Mouse (Mus musculus) kidney, postnatal 10 days (tissue): ENCODE data around the gene Iqub.

Experiments
- DNase-seq: peaks from one replicate; pipeline ENCODE4 v3.0.0; 2021; ENCODE audit warnings: mixed read lengths

The Iqub gene

GRCm38 (mm10) chr6:24514552-24515284 lies at the start of gene Iqub:
Gene Iqub, minus strand, starts transcription at chr6:24515067.
- peak; percentile 72 for DNase-seq

GRCm38 (mm10) chr6:24564081-24564480 lies 49.2 kb upstream of the Iqub start:
- no peak for DNase-seq

GRCm38 (mm10) chr6:24555488-24555887 lies 40.6 kb upstream of the Iqub start:
- DNase-seq: no peak

DNA sequence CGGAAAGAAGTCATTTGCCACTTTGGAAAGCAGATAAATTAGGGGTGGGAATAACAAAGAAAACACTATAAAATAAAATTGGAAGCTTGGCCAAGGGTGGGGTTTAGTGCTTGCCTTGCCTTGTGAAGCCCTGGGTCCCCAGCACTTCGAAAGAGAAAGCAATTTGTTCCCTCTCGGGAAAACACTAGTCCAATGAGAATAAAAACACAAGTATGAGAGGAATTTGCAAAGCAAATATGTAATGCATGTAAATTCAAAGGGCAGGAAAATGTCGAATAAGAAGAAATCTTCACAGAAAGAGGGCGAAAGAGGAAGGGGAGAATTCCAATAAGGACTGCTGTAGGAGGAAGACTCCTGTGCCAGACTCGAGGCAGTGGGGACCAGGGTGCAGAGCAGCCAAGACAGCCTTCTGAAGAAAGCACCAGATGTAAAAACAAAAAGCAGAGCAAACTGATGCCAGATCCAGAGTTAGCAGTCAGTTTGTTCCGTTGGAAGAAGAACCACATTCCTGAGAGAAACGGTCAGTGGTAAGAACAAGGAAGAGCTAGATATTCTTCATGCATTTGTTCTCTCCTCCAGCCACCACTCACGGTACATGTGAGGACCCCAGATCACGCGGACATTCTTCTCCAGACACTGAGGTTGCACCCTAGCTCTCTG lies 39.7 kb upstream of the Iqub start:
- no peak for DNase-seq

DNA sequence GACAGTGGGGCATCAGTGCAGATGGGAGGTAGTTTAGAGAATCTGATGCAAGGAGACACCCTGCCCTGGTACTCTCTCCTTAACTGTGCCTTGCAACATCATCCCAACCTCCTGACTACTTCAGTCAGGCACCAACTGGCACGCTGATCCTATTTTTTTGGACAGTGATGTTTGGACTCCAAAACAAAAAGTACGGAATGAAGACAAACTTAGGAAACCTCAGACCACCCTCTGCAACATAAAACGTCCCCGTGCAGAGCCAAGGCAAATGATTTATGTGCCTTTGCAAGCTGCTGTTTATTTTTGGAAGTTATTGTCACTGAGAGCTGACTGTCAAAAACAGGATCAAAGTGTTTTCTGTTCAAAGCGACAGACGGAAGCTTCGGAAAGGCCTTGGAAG lies 37.2 kb upstream of the Iqub start:
- no peak for DNase-seq

DNA sequence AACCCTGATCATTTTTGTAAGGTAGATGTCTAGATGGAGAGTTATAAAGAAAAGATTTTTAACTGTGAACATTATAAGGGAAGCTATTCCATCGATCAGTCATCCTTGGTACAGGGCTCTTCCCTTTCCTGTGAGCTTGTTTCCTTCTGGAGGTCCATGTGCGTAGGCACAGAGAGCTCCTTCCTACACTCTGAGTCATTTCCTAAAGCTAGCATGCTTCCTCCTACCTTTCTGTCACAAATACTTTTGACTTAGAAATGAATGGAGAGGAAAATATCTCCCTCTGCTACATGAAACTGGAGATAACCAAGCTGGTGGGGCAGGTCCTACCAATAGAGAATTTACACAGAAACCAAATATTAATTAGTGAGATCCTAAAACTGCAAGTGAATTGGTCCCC lies 34.9 kb upstream of the Iqub start:
- DNase-seq: no peak

- DNase-seq: no peak
These were observed 32.0 kb upstream of the Iqub start for GRCm38 (mm10) chr6:24546716-24547420.

- no peak for DNase-seq
These were observed 28.3 kb upstream of the Iqub start for GRCm38 (mm10) chr6:24543119-24543591.

DNA sequence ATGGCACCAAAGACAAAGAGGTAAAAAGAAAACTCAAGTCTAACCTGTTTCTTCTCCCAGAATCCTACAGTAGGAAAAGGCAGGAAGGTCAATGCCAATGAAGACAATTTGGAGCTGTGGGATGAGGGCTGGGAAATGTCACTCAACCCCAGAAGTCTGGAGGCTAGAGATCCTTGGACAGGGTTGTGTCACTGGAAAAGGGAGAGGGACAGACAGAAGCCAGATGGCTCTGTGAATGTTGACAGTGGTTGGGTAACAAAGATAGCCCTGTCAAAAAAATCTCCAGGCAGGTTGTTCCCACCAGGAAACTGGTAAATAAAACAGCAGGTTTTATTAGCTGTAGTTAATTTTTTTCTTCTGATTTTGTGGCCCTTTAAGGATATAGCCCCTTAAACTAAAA lies 27.5 kb upstream of the Iqub start:
- DNase-seq: no peak

DNA sequence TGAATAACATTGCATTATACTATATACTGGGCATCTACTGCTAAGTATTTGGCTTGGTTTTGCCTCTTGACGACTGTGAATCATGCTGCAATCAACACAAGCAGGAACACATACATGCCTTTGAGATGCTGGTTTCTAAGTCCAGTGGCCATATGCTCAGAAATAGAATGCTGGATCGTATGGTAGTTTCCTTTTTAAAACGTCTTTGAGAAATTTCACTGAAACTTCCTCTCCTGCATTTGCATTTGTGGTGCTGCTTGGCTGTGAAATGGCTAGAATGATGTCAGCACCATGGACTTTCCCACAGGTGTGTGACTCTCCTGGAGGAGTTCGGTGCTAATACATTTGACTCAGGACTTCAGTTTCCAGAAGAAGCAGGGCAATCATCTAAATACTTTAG lies 25.2 kb upstream of the Iqub start:
- DNase-seq: no peak

DNA sequence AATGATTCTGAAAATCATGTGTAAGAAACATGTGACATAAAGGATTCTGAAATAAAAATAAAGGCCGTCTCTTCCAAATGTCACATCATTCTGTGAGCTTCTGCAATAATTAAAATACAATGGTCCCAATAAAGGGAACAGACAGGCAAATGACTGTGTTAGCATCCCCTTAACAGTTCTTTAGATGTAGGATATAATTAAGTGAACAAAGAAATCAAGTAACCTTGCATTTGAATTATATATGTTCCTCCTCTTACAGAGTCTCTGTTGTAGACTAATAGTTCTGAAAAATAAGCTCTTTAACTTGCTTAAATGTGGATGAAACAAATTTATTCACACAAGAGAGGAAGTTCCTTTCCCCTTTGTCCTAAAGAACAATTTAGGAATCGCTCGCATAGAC lies 23.6 kb upstream of the Iqub start:
- DNase-seq: no peak

DNA sequence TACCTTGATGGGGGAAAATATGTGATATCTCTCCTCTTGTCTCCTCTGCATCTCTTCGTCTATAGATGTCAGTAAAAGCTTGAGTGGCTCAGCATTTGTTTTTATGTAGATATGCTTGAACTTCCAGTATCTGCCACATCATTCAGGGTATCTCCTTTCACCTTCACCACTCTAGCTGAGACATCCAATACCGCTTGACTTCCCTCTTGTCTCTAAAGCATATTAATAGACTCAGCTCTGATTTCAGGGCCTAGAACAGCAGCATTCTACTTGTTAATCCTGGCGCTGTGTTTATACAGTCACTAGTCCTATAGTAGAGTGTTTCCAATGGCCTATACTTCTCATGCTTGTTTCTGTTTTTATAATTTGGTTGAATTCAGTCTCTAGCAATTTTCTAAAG lies 17.9 kb upstream of the Iqub start:
- no peak for DNase-seq

DNA sequence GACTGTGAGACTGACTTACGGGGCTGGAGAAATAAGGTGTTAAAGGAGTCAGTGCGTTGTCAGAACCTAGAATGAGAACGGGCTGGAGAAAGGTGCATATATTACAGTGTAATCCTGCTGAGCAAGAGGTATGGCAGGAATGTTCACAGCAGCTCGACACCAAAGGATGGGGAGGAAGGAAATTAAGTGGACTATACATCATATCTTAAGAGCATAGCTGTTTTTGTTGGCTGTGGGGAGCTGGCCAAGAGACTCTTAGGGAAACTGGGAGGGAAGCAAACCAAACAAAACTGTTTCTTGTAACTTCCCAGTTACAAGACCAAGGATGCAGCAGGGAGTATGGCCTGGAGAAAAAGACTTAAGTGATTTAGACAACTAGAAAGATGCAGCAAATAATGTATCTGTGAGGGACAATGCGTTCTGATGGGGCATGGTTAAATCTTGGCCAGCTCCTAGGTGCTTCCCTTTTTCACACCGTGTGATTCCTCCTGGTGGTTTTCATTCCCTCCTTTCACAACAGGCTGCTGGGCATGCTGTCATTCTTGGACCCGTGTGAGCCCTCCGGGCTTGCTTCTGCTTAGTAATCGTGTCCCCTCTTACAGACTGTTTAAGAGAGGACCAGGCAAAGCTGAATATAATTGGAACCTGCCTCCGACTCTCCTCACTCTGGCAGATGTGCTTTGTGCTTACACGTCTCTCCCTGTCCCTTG lies 16.0 kb upstream of the Iqub start:
- peak; percentile 32 for DNase-seq

DNA sequence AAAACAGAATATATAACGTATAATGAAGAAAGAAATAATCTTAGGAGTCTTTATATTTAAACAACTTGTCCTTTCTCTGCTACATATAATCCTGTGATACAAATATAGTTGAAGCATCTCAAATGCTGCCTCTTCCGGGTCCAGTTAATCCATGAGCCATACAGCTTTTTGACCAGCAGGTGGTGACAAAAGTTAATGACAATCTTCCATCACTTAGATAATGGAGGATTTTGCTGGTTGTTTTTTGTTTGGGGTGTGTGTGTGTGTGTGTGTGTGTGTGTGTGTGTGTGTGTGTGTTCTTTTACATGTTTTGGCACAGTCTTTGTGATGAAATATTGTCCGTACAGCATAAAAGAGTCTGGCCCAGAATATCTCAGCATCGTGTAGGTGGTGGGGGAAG lies 15.3 kb upstream of the Iqub start:
- DNase-seq: peak; percentile 74

DNA sequence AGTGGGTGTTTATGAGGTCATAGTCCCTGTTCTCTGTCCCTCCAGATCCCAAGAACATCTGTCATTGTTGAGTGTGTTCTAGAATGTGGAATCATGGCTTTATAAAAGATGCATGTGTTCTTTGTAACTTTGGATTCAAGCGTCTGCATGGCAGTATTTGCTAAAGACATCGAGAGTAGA lies 13.1 kb upstream of the Iqub start, which contains the start of gene Asb15:
Gene Asb15 (plus strand): TSS at position 81 of the 180 bp plus-strand sequence.
- no peak for DNase-seq

DNA sequence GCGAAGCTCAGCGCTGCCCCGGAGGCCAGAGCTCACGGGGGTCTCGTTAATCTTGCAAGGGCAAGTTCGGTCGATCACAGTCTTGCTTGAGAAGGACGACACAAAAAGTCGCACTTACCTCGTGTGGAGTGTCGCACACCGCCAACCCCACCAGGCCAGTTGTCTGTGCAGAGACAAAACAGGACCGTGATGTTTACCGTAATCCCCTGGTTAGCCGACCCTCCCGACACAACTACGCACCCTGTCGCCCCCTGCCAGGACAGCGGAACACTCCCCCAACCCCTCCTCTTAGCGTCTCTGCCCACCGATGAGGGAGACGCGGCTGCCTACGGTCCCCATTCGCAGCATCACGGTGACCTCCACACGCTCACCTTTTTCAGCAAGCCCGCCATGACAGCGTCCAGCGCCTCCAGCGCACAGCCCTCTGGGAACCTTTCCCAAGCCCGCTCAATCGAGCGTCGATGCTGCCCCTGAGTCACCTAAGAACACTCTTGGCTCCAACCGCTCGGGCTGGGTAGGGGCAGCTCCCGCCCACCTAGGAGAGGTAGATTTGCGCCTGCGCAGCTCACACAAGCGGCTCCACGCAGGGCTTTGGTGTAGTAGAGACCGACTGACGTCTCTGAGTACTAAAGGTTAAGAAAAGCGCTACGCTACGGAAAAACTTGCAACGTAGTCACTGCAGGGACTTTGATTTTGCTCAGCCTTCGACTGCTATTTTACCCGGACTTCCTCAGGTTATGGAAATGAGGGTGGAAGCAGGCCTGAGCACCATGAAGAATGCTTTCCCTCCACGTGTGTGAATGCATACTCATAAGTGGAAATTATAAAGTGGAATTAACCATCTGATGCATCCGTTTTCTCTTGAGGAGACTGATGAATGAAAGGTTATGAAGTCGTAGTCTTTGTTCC lies 12.5 kb upstream of the Iqub start, which contains the start of gene Ndufa5:
Gene Ndufa5 (minus strand): TSS at position 859 of the 909 bp plus-strand sequence.
- peak; percentile 94 for DNase-seq

DNA sequence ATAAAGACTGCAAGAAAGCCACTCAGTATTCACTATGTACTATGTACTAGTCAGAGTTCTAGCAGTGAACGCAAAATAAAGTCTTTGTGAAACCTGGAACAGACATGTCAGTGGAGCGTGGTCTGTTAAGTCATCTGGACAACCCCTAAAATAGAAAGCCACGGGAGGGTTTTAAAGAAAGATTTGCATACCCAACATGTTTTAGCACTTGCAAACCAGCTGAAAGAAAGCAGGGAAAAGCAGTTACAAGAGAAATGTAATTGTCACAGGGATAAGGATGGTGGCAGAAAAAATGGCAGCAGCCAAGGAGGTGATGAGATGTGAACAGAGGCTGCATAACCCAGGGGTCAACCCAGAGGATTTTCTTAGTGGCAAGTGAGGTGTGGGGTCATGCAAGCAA lies 10.8 kb upstream of the Iqub start:
- DNase-seq: no peak

GRCm38 (mm10) chr6:24516197-24516596 lies 1.3 kb upstream of the Iqub start:
- no peak for DNase-seq

DNA sequence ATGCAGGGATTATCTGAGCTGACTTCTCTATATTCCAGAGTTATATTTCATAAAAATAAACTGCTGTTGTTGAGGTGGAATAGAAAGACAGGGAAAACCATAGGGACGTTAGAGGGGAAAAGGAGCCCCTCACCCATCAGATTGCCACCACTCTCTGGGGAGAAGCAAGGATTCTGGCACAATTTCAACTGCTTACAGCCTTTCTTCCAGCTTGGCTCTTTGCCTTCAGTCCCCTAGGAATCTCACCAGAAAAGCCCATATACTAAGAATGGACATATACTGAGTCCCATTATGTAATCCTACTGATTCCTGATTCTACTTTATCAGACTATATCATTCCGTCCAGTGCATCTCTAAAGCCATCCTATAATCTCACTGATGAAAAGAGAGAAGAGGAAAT lies 10.7 kb downstream of the Iqub start:
- DNase-seq: no peak

GRCm38 (mm10) chr6:24490341-24490740 lies 24.5 kb downstream of the Iqub start:
- DNase-seq: no peak

DNA sequence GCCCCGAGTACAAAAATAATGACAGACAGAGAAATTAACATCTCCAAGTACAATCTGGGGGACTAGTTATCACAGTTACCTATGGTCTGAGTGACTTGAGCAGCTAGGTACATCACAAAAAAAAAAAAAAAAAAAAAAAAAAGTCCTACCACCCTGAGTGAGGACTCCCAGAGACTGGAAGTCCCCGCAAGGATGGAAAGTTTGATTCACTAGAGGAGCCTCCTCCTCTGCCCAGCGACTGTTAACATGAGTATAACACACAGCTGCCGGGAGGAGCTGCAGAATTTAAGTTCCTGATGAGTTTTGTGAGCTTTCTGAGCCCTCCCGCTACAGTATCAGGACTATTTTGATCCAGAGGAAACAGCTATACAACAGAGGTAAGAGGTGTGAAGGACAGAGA lies 28.3 kb downstream of the Iqub start:
- no peak for DNase-seq

DNA sequence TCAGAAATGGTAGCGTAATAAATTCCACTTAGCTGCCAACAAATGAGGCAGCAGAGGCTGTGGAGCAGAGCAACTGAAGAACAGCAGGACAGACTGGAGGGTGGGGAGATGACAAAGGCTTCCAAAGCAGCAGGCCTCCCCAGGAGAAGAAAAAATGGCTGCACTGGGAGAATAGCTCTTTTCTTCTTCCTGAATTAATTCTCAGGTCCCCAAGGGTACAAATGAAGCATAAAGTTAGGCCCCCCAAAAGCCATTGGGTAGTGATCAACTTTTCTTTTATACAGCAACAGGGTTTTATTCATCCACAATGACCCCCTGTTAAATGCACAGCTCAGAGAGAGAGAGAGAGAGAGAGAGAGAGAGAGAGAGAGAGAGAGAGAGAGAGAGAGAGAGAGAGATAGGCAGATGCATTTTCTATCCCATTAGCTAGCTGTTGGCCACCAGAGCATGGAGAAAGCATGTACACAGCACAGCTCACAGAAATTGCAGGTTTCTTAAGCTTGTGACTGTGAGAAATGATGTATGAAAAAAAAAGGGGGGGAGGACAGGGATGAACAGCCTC lies 44.2 kb downstream of the Iqub start:
- no peak for DNase-seq
